Mouse (Mus musculus) lung, adult 10 weeks (tissue): ENCODE data around the gene Nlrp2. TPM values are rescaled to one million over a fixed set of nuclear protein-coding genes. Genes with fewer than 3 reads are reported as not detected.

Experiments used
- polyA plus RNA-seq: library from polyadenylated mRNA; stranded (reverse); fragments of 350-450 nt; fragmentation: Illumina TruSeq; extraction: RNeasy Lipid Tissue Mini Kit (QIAGEN cat#74804); gene quantifications from one replicate; pipeline ENCODE4 v1.2.3, GENCODE M21; 2014; ENCODE audit warnings: low read depth, low replicate concordance; ENCODE audit not compliant: insufficient read depth

The Nlrp2 gene
- not detected for polyA plus RNA-seq

DNA sequence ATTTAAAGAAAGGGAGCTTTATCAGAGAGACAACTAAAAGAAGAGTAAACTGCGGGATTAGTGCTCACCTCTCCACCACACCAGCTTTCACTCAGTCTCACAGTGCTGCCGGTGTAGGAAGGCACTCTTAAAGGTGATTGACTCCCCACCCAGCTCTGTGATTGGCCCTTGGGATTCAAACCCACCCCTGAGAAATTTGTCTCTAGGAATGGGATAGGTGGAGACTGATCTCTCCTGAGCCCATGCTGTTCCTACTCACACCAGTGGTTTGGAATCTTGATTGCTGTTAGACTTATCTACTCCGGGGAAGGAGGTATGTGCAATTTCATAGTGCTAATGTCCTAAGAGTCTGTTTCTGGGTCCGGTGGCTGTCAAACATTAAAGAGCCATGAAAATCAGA lies at the start of gene Nlrp2:
TSS of gene Nlrp2 (minus strand) at position 101 of the 400 bp plus-strand sequence.

DNA sequence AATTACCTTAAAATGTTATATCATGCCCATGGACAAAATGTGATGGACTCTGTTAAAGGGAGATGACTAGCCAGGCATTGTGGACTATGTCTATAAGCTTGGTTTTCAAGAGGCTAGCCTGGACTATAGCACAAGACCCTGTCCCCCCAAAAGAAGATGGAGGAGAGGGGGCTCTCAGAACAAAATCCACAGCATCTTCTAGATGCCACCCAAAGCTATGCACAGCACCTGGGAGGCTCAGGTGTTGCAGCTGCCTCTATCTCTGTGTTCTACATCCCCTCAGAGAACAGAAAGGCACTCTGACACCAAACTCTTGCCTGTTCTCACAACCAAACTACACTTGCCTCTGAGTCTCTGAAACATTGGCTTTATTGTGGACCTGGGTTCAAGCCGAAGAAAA lies 598 bp downstream of the Nlrp2 start, which contains the start of gene Gm5065:
TSS of gene Gm5065 (plus strand) at position 301 of the 400 bp plus-strand sequence.

Other genes with a start within 250 kb of the Nlrp2 start
- not detected for gene Rfpl4, start 234.1 kb downstream of the Nlrp2 start, polyA plus RNA-seq
- gene Rasl2-9, start 225.1 kb downstream of the Nlrp2 start, polyA plus RNA-seq = 0.49 TPM
- gene Vmn1r55, start 201.4 kb downstream of the Nlrp2 start, polyA plus RNA-seq = not detected
- gene Vmn1r56, start 154.3 kb downstream of the Nlrp2 start, polyA plus RNA-seq = not detected
- not detected for gene Vmn1r57, start 132.5 kb downstream of the Nlrp2 start, polyA plus RNA-seq
- gene Gm5065, start 498 bp downstream of the Nlrp2 start, polyA plus RNA-seq = not detected
- gene Vmn1r58, start 62.4 kb upstream of the Nlrp2 start, polyA plus RNA-seq = not detected
- not detected for gene Vmn1r59, start 105.7 kb upstream of the Nlrp2 start, polyA plus RNA-seq
- gene Vmn2r28, start 142.9 kb upstream of the Nlrp2 start, polyA plus RNA-seq = not detected
- gene Vmn1r60, start 196.3 kb upstream of the Nlrp2 start, polyA plus RNA-seq = not detected